Mouse (Mus musculus): Measurements from ENCODE around the gene Appl1. TPM values are rescaled to one million over a fixed set of nuclear protein-coding genes. Genes with fewer than 3 reads are reported as not detected.

The Appl1 gene
- 30.7 and 34.7 TPM in 2 replicates for polyA plus RNA-seq (2016; fragmentation: Nextera tagmentation; extraction: Ambion mirVana)

GRCm38 (mm10) chr14:26971106-26971789 lies at the start of gene Appl1:
Gene Appl1 (minus strand): TSS chr14:26971232.
- H3K9ac ChIP-seq: peak within 1 kb of the TSS; percentile 94
- no peaks in the 10 kb centered on the region for H3K27me3 ChIP-seq (replicated peaks)
- no peaks in the 10 kb centered on the region for H3K36me3 ChIP-seq
- H3K9me3 ChIP-seq (replicated peaks): no peaks in the 10 kb centered on the region
- H3K4me3 ChIP-seq: peak within 1 kb of the TSS; percentile 85
- ATAC-seq (ENCODE audit: insufficient number of reproducible peaks, low FRiP score): no peak
- WGBS: 37% methylated on average over 10 of the region's 10 CpGs
- H3K4me1 ChIP-seq (replicated peaks): peaks cover 17% of the 10 kb centered on the region
- H3K27ac ChIP-seq (ENCODE audit: poor library complexity, severe bottlenecking): peak within 1 kb of the TSS; percentile 89
- peak within 1 kb of the TSS; percentile 71 for H3K4me2 ChIP-seq

GRCm38 (mm10) chr14:27019850-27020249 lies 48.8 kb upstream of the Appl1 start:
- no peak overlapping the region for H3K4me3 ChIP-seq
- no peak overlapping the region for H3K9ac ChIP-seq
- no peaks in the 10 kb centered on the region for H3K4me1 ChIP-seq (replicated peaks)
- 0 out of 2 replicates have a peak, but pooled peaks cover 3% of the 10 kb centered on the region for H3K9me3 ChIP-seq (replicated peaks)
- H3K36me3 ChIP-seq: no peaks in the 10 kb centered on the region
- no peaks in the 10 kb centered on the region for H3K27me3 ChIP-seq (replicated peaks)
- ATAC-seq (ENCODE audit: insufficient number of reproducible peaks, low FRiP score): no peak
- no peak overlapping the region for H3K4me2 ChIP-seq
- 88% methylated on average over 14 of the region's 14 CpGs for WGBS
- no peak overlapping the region for H3K27ac ChIP-seq (ENCODE audit: poor library complexity, severe bottlenecking)

GRCm38 (mm10) chr14:27017936-27018335 lies 46.9 kb upstream of the Appl1 start:
- no peak overlapping the region for H3K9ac ChIP-seq
- H3K9me3 ChIP-seq (replicated peaks): 0 out of 2 replicates have a peak, but pooled peaks cover 3% of the 10 kb centered on the region
- H3K4me3 ChIP-seq: no peak overlapping the region
- H3K36me3 ChIP-seq: no peaks in the 10 kb centered on the region
- 90% methylated on average over 2 of the region's 2 CpGs for WGBS
- no peaks in the 10 kb centered on the region for H3K4me1 ChIP-seq (replicated peaks)
- no peak overlapping the region for H3K27ac ChIP-seq (ENCODE audit: poor library complexity, severe bottlenecking)
- ATAC-seq (ENCODE audit: insufficient number of reproducible peaks, low FRiP score): no peak
- no peak overlapping the region for H3K4me2 ChIP-seq
- no peaks in the 10 kb centered on the region for H3K27me3 ChIP-seq (replicated peaks)

GRCm38 (mm10) chr14:27013658-27014057 lies 42.6 kb upstream of the Appl1 start:
- Histone ChIP-seq H3K4me2 (no peak overlapping the region), H3K4me3 (no peak overlapping the region), H3K9ac (no peak overlapping the region), H3K9me3 (replicated peaks) (no peaks in the 10 kb centered on the region), H3K36me3 (no peaks in the 10 kb centered on the region), H3K27ac (ENCODE audit: poor library complexity, severe bottlenecking) (no peak overlapping the region), H3K4me1 (replicated peaks) (no peaks in the 10 kb centered on the region), H3K27me3 (replicated peaks) (no peaks in the 10 kb centered on the region)
- 41% methylated on average over 4 of the region's 4 CpGs for WGBS
- ATAC-seq (ENCODE audit: insufficient number of reproducible peaks, low FRiP score): no peak

GRCm38 (mm10) chr14:27011561-27011960 lies 40.5 kb upstream of the Appl1 start:
- Histone ChIP-seq H3K4me2 (no peak overlapping the region), H3K4me3 (no peak overlapping the region), H3K27me3 (replicated peaks) (no peaks in the 10 kb centered on the region), H3K9me3 (replicated peaks) (no peaks in the 10 kb centered on the region), H3K27ac (ENCODE audit: poor library complexity, severe bottlenecking) (no peak overlapping the region), H3K4me1 (replicated peaks) (no peaks in the 10 kb centered on the region), H3K36me3 (no peaks in the 10 kb centered on the region), H3K9ac (no peak overlapping the region)
- ATAC-seq (ENCODE audit: insufficient number of reproducible peaks, low FRiP score): no peak
- 71% methylated on average over 5 of the region's 5 CpGs for WGBS

- Histone ChIP-seq H3K9ac (no peak overlapping the region), H3K27ac (ENCODE audit: poor library complexity, severe bottlenecking) (no peak overlapping the region), H3K9me3 (replicated peaks) (no peaks in the 10 kb centered on the region), H3K4me1 (replicated peaks) (peaks cover 5% of the 10 kb centered on the region; the same call in 1 of the 2 replicates), H3K36me3 (no peaks in the 10 kb centered on the region), H3K27me3 (replicated peaks) (no peaks in the 10 kb centered on the region), H3K4me2 (no peak overlapping the region), H3K4me3 (no peak overlapping the region)
- WGBS: 18% methylated on average over 6 of the region's 6 CpGs
- no peak for ATAC-seq (ENCODE audit: insufficient number of reproducible peaks, low FRiP score)
Observed at GRCm38 (mm10) chr14:27005937-27006336, 34.9 kb upstream of the Appl1 start.

GRCm38 (mm10) chr14:27004906-27005305 lies 33.9 kb upstream of the Appl1 start:
- Histone ChIP-seq H3K4me2 (no peak overlapping the region), H3K4me3 (no peak overlapping the region), H3K27ac (ENCODE audit: poor library complexity, severe bottlenecking) (no peak overlapping the region), H3K9ac (no peak overlapping the region), H3K4me1 (replicated peaks) (peaks cover 5% of the 10 kb centered on the region; the same call in 1 of the 2 replicates), H3K9me3 (replicated peaks) (no peaks in the 10 kb centered on the region), H3K27me3 (replicated peaks) (no peaks in the 10 kb centered on the region; the same call in 1 of the 2 replicates), H3K36me3 (no peaks in the 10 kb centered on the region)
- WGBS: 70% methylated on average over 7 of the region's 7 CpGs
- no peak for ATAC-seq (ENCODE audit: insufficient number of reproducible peaks, low FRiP score)

- Histone ChIP-seq H3K36me3 (no peaks in the 10 kb centered on the region), H3K4me1 (replicated peaks) (no peaks in the 10 kb centered on the region), H3K9ac (no peak overlapping the region), H3K4me3 (peak overlapping the region; percentile 26), H3K4me2 (peak overlapping the region; percentile 60), H3K9me3 (replicated peaks) (no peaks in the 10 kb centered on the region), H3K27ac (ENCODE audit: poor library complexity, severe bottlenecking) (no peak overlapping the region), H3K27me3 (replicated peaks) (peaks cover 6% of the 10 kb centered on the region; the same call in 1 of the 2 replicates)
- 0 out of 2 replicates have a peak, but pooled peaks have one; percentile 33 for ATAC-seq (ENCODE audit: insufficient number of reproducible peaks, low FRiP score)
- WGBS: 3% methylated on average over 11 of the region's 11 CpGs
Observed at GRCm38 (mm10) chr14:27000386-27000785, 29.4 kb upstream of the Appl1 start.

GRCm38 (mm10) chr14:26996257-26996656 lies 25.2 kb upstream of the Appl1 start:
- Histone ChIP-seq H3K4me2 (no peak overlapping the region), H3K9ac (no peak overlapping the region), H3K27ac (ENCODE audit: poor library complexity, severe bottlenecking) (no peak overlapping the region), H3K36me3 (no peaks in the 10 kb centered on the region), H3K4me1 (replicated peaks) (peaks cover 11% of the 10 kb centered on the region), H3K9me3 (replicated peaks) (no peaks in the 10 kb centered on the region), H3K4me3 (no peak overlapping the region), H3K27me3 (replicated peaks) (peaks cover 6% of the 10 kb centered on the region; the same call in 1 of the 2 replicates)
- no peak for ATAC-seq (ENCODE audit: insufficient number of reproducible peaks, low FRiP score)

- Histone ChIP-seq H3K9me3 (replicated peaks) (no peaks in the 10 kb centered on the region), H3K4me1 (replicated peaks) (peaks cover 11% of the 10 kb centered on the region), H3K27me3 (replicated peaks) (0 out of 2 replicates have a peak, but pooled peaks cover 6% of the 10 kb centered on the region), H3K4me2 (peak within 1 kb of the TSS; percentile 73), H3K27ac (ENCODE audit: poor library complexity, severe bottlenecking) (peak within 1 kb of the TSS; percentile 54), H3K4me3 (peak within 1 kb of the TSS; percentile 42), H3K9ac (peak within 1 kb of the TSS; percentile 50; the same call in 1 of the 2 replicates), H3K36me3 (no peaks in the 10 kb centered on the region)
- WGBS: 4% methylated on average over 16 of the region's 16 CpGs
- peak; percentile 45; the same call in 1 of the 2 replicates for ATAC-seq (ENCODE audit: insufficient number of reproducible peaks, low FRiP score)
Observed at GRCm38 (mm10) chr14:26994211-26994741, 23.2 kb upstream of the Appl1 start, which contains the start of gene Hesx1. Gene Hesx1 (plus strand): TSS chr14:26994416.

- peaks cover 11% of the 10 kb centered on the region for H3K4me1 ChIP-seq (replicated peaks)
- no peak for ATAC-seq (ENCODE audit: insufficient number of reproducible peaks, low FRiP score)
- H3K4me3 ChIP-seq: no peak overlapping the region
- no peak overlapping the region for H3K4me2 ChIP-seq
- 0 out of 2 replicates have a peak, but pooled peaks cover 4% of the 10 kb centered on the region for H3K27me3 ChIP-seq (replicated peaks)
- 42% methylated on average over 3 of the region's 3 CpGs for WGBS
- no peaks in the 10 kb centered on the region for H3K36me3 ChIP-seq
- H3K9ac ChIP-seq: no peak overlapping the region
- peak overlapping the region; percentile 54 for H3K27ac ChIP-seq (ENCODE audit: poor library complexity, severe bottlenecking)
- H3K9me3 ChIP-seq (replicated peaks): no peaks in the 10 kb centered on the region
Observed at GRCm38 (mm10) chr14:26993427-26993826, 22.4 kb upstream of the Appl1 start.
